ENCODE assay signal across 8 mouse cellular contexts in genomic region chr4:156227752-156228392, GRCm38 (mm10). TPM values are rescaled to one million over a fixed set of nuclear protein-coding genes. Genes with fewer than 3 reads are reported as not detected.
A peak's percentile ranks its signal among the peaks of the same experiment; 100 is the strongest.
DNase-seq lines count a peak whose midpoint lies in the region; ATAC-seq and TF ChIP-seq lines count a peak whose summit lies in the region.

No protein-coding gene starts in this region.

- H3K4me1 ChIP-seq in thymus, adult 2 months (replicated peaks; ENCODE audit: control insufficient read depth, insufficient read depth, low read length): no peaks in the 10 kb centered on the region

- 84% methylated on average over 18 of the region's 18 CpGs for WGBS in thymus, adult 2 months

- ATAC-seq in granulocyte monocyte progenitor cell, adult 5-6 weeks (replicated peaks; ENCODE audit: poor library complexity, severe bottlenecking): peak; percentile 27; the same call in 1 of the 2 replicates
- ATAC-seq in megakaryocyte progenitor cell, adult 5-6 weeks (replicated peaks; ENCODE audit: poor library complexity): peak; percentile 17; the same call in 1 of the 2 replicates

- TF ChIP-seq CTCF in thymus, adult 2 months (IDR thresholded peaks at IDR 0.05; ENCODE audit: borderline replicate concordance, control insufficient read depth, extremely low read depth, insufficient read depth, low read length, poor library complexity): no peak

- peak overlapping the region; percentile 9 for H3K4me3 ChIP-seq in thymus, adult 2 months (ENCODE audit: control insufficient read depth, insufficient read depth, low read length)

- no peak for TF ChIP-seq POLR2A in thymus, adult 2 months (IDR thresholded peaks at IDR 0.05; ENCODE audit: control insufficient read depth, extremely low read depth, insufficient read depth, low read length, poor library complexity)

- no peak for DNase-seq in thymus, adult 2 months
- DNase-seq in thymus, postnatal 14 days: no peak
- DNase-seq in kidney, postnatal 25 days: peak; percentile 26 to 57
- no peak for DNase-seq in left cerebral cortex, postnatal 10 days (ENCODE audit: extremely low spot score in 1 of 2, low spot score in 2 of 2)
- DNase-seq in right cerebral cortex, postnatal 14 days: no peak
- no peak for DNase-seq in cerebellum, adult 9-11 months

- intact Hi-C loops in left cerebral cortex, postnatal 10 days (cut with DNase I): no loop called here

- H3K27ac ChIP-seq in thymus, adult 2 months (ENCODE audit: control insufficient read depth, insufficient read depth, low read length): no peak overlapping the region

- no peaks in the 10 kb centered on the region for H3K27me3 ChIP-seq in thymus, adult 2 months (ENCODE audit: control insufficient read depth, insufficient read depth, low read length)

- 0 out of 2 replicates have a peak, but pooled peaks cover 3% of the 10 kb centered on the region for H3K36me3 ChIP-seq in thymus, adult 2 months (ENCODE audit: control insufficient read depth, insufficient read depth, low read length)

RNA-seq across cellular contexts. Expression of gene Plekhn1, which starts 6.8 kb away (rescaled TPM):
- 141 and 145 TPM in 2 replicates for polyA plus RNA-seq in thymus, adult 2 months (2012; rRNA removed)
- 24.3 and 36.5 TPM in 2 replicates for total RNA-seq in granulocyte monocyte progenitor cell, adult 5-6 weeks (2014; fragmentation: Nextera tagmentation)
- total RNA-seq in granulocyte monocyte progenitor cell, adult 5-6 weeks (2017): 12.2 and 13.4 TPM in 2 replicates
- total RNA-seq in megakaryocyte progenitor cell, adult 5-6 weeks (2015): 11.6 and 18.4 TPM in 2 replicates
- total RNA-seq in megakaryocyte progenitor cell, adult 5-6 weeks (2017): 12.8 and 15.5 TPM in 2 replicates
- total RNA-seq in left cerebral cortex, postnatal 10 days (2021): 10 to 100 TPM; 33.0 to 37.4 TPM

RNA-seq across cellular contexts. Expression of gene Noc2l, which starts 7.9 kb away (rescaled TPM):
- polyA plus RNA-seq in thymus, adult 2 months (2012; rRNA removed): 154 and 158 TPM in 2 replicates
- total RNA-seq in granulocyte monocyte progenitor cell, adult 5-6 weeks (2014; fragmentation: Nextera tagmentation): 97.3 and 108 TPM in 2 replicates
- total RNA-seq in granulocyte monocyte progenitor cell, adult 5-6 weeks (2017): 116 and 135 TPM in 2 replicates
- total RNA-seq in megakaryocyte progenitor cell, adult 5-6 weeks (2015): 72.3 and 81.6 TPM in 2 replicates
- 122 and 140 TPM in 2 replicates for total RNA-seq in megakaryocyte progenitor cell, adult 5-6 weeks (2017)
- 10 to 100 TPM; 61.8 to 63.1 TPM for total RNA-seq in left cerebral cortex, postnatal 10 days (2021)

RNA-seq across cellular contexts. Expression of gene Perm1, which starts 12.2 kb away (rescaled TPM):
- polyA plus RNA-seq in thymus, adult 2 months (2012; rRNA removed): 2.0 and 9.5 TPM in 2 replicates
- total RNA-seq in granulocyte monocyte progenitor cell, adult 5-6 weeks (2014; fragmentation: Nextera tagmentation): not detected in 2 replicates
- 0.05 TPM in 1 of 2 replicates, not detected in the other for total RNA-seq in granulocyte monocyte progenitor cell, adult 5-6 weeks (2017)
- total RNA-seq in megakaryocyte progenitor cell, adult 5-6 weeks (2015): 0.12 TPM in 1 of 2 replicates, not detected in the other
- 0.08 TPM in 1 of 2 replicates, not detected in the other for total RNA-seq in megakaryocyte progenitor cell, adult 5-6 weeks (2017)
- under 1 TPM; 0.22 to 0.28 TPM for total RNA-seq in left cerebral cortex, postnatal 10 days (2021)

RNA-seq across cellular contexts. Expression of gene AW011738, which starts 24.8 kb away (rescaled TPM):
- 10.0 and 10.8 TPM in 2 replicates for polyA plus RNA-seq in thymus, adult 2 months (2012; rRNA removed)
- total RNA-seq in granulocyte monocyte progenitor cell, adult 5-6 weeks (2014; fragmentation: Nextera tagmentation): 1.5 and 2.1 TPM in 2 replicates
- total RNA-seq in granulocyte monocyte progenitor cell, adult 5-6 weeks (2017): 0.26 and 0.43 TPM in 2 replicates
- 0.46 and 0.62 TPM in 2 replicates for total RNA-seq in megakaryocyte progenitor cell, adult 5-6 weeks (2015)
- total RNA-seq in megakaryocyte progenitor cell, adult 5-6 weeks (2017): 0.07 and 0.12 TPM in 2 replicates
- total RNA-seq in left cerebral cortex, postnatal 10 days (2021): 1 to 10 TPM; 3.2 to 4.2 TPM

RNA-seq across cellular contexts. Expression of gene Isg15, which starts 27.3 kb away (rescaled TPM):
- polyA plus RNA-seq in thymus, adult 2 months (2012; rRNA removed): 40.6 and 51.1 TPM in 2 replicates
- total RNA-seq in granulocyte monocyte progenitor cell, adult 5-6 weeks (2014; fragmentation: Nextera tagmentation): 4.6 and 11.1 TPM in 2 replicates
- 1.2 TPM in 1 of 2 replicates, not detected in the other for total RNA-seq in granulocyte monocyte progenitor cell, adult 5-6 weeks (2017)
- total RNA-seq in megakaryocyte progenitor cell, adult 5-6 weeks (2015): 1.2 and 2.1 TPM in 2 replicates
- total RNA-seq in megakaryocyte progenitor cell, adult 5-6 weeks (2017): 0.79 TPM in 1 of 2 replicates, not detected in the other
- total RNA-seq in left cerebral cortex, postnatal 10 days (2021): under 1 TPM; 0.49 to 0.79 TPM

Comparison
In these comparisons a context has a peak if more than half of its experiments do, and no peak if none do; other contexts are left out.
1. DNase-seq: peak in kidney, postnatal 25 days (2 of 2); none in thymus, adult 2 months (single experiment), thymus, postnatal 14 days (single experiment), left cerebral cortex, postnatal 10 days (0 of 2), right cerebral cortex, postnatal 14 days (single experiment) and cerebellum, adult 9-11 months (single experiment).